Comparison of ENCODE assay signal across 21 mouse cellular contexts in genomic region chr1:97753216-97753615, GRCm38 (mm10). TPM values are rescaled to one million over a fixed set of nuclear protein-coding genes. Genes with fewer than 3 reads are reported as not detected.
A peak's percentile ranks its signal among the peaks of the same experiment; 100 is the strongest.
DNase-seq lines count a peak whose midpoint lies in the region; ATAC-seq lines count a peak whose summit lies in the region.
"Had no signal": no experiment of that assay in that cellular context is flagged by ENCODE, and none has a peak within 500 bp of the region (broad histone marks: within the 10 kb centered on the region; RNA-seq: fewer than 3 reads in every experiment).

No protein-coding gene starts in this region.

- no peak overlapping the region for H3K4me2 ChIP-seq in liver, embryonic 12.5 days
- H3K4me2 ChIP-seq in liver, embryonic 11.5 days, result no peak overlapping the region
- no peak overlapping the region for H3K4me2 ChIP-seq in midbrain, embryonic 11.5 days
- no peak overlapping the region for H3K4me2 ChIP-seq in midbrain, embryonic 13.5 days (replicated peaks)
- H3K4me2 ChIP-seq: embryonic facial prominence, embryonic 12.5 days; forebrain, embryonic 13.5 days; forebrain, embryonic 15.5 days had no signal

- DNase-seq in liver, embryonic 11.5 days (ENCODE audit: low spot score), result no peak
- DNase-seq in midbrain, embryonic 11.5 days (ENCODE audit: low spot score, missing footprints), result peak; percentile 2
- DNase-seq in brain, adult 2 months (ENCODE audit: low read depth, low spot score), result peak; percentile 30
- DNase-seq in cerebellum, adult 9-10 months, result no peak
- DNase-seq: adrenal gland, adult 8-10 months; adrenal gland, postnatal 14 days; adrenal gland, postnatal 36 days; cerebellum, adult 11 months; cerebellum, adult 18-20 months; cerebellum, adult 8-10 months; cerebellum, postnatal 10 days; cerebellum, postnatal 25 days; forebrain, postnatal 0 days had no signal

- ATAC-seq in liver, embryonic 12.5 days, result peak; percentile 58; the same call in 1 of the 2 replicates
- ATAC-seq in liver, embryonic 11.5 days (replicated peaks; ENCODE audit: low FRiP score), result no peak
- no peak for ATAC-seq in midbrain, embryonic 11.5 days (ENCODE audit: low FRiP score)
- ATAC-seq in midbrain, embryonic 13.5 days, result no peak
- ATAC-seq: activated CD4-positive, CD25-positive, alpha-beta regulatory T cell, adult 4 months; forebrain, embryonic 13.5 days; forebrain, embryonic 15.5 days; forebrain, postnatal 0 days; Patski had no signal

- H3K27ac ChIP-seq in liver, embryonic 12.5 days, result no peak overlapping the region
- no peak overlapping the region for H3K27ac ChIP-seq in liver, embryonic 11.5 days (ENCODE audit: low read depth, low read length)
- no peak overlapping the region for H3K27ac ChIP-seq in midbrain, embryonic 11.5 days (ENCODE audit: low read depth, low read length)
- H3K27ac ChIP-seq in midbrain, embryonic 13.5 days, result no peak overlapping the region
- H3K27ac ChIP-seq: embryonic facial prominence, embryonic 10.5 days; embryonic facial prominence, embryonic 12.5 days; forebrain, embryonic 13.5 days; forebrain, embryonic 15.5 days had no signal

- no peak overlapping the region for H3K4me3 ChIP-seq in liver, embryonic 12.5 days
- no peak overlapping the region for H3K4me3 ChIP-seq in liver, embryonic 11.5 days (ENCODE audit: low read depth, low read length)
- H3K4me3 ChIP-seq in midbrain, embryonic 11.5 days (ENCODE audit: low read depth, low read length), result no peak overlapping the region
- H3K4me3 ChIP-seq in midbrain, embryonic 13.5 days (replicated peaks), result no peak overlapping the region
- H3K4me3 ChIP-seq: embryonic facial prominence, embryonic 10.5 days; embryonic facial prominence, embryonic 12.5 days; forebrain, embryonic 13.5 days; forebrain, embryonic 15.5 days had no signal

- no peak overlapping the region for H3K9ac ChIP-seq in liver, embryonic 12.5 days
- no peak overlapping the region for H3K9ac ChIP-seq in liver, embryonic 11.5 days (ENCODE audit: low read depth, low read length)
- no peak overlapping the region for H3K9ac ChIP-seq in midbrain, embryonic 11.5 days (ENCODE audit: low read length)
- H3K9ac ChIP-seq in midbrain, embryonic 13.5 days (replicated peaks), result no peak overlapping the region
- H3K9ac ChIP-seq: embryonic facial prominence, embryonic 12.5 days; forebrain, embryonic 13.5 days; forebrain, embryonic 15.5 days; forebrain, postnatal 0 days had no signal

- H3K36me3 ChIP-seq in liver, embryonic 12.5 days, result peaks cover 46% of the 10 kb centered on the region
- H3K36me3 ChIP-seq in liver, embryonic 11.5 days (ENCODE audit: control insufficient read depth, insufficient read depth, low read length), result peaks cover 4% of the 10 kb centered on the region; the same call in 1 of the 2 replicates
- peaks cover 7% of the 10 kb centered on the region; the same call in 1 of the 2 replicates for H3K36me3 ChIP-seq in midbrain, embryonic 11.5 days (ENCODE audit: control insufficient read depth, insufficient read depth, low read length)
- peaks cover 49% of the 10 kb centered on the region for H3K36me3 ChIP-seq in midbrain, embryonic 13.5 days

- peaks cover 13% of the 10 kb centered on the region for H3K4me1 ChIP-seq in liver, embryonic 12.5 days
- H3K4me1 ChIP-seq in liver, embryonic 11.5 days (replicated peaks; ENCODE audit: control insufficient read depth, insufficient read depth, low read length), result no peaks in the 10 kb centered on the region
- H3K4me1 ChIP-seq in midbrain, embryonic 11.5 days (ENCODE audit: control insufficient read depth, insufficient read depth, low read length), result no peaks in the 10 kb centered on the region
- H3K4me1 ChIP-seq in midbrain, embryonic 13.5 days (replicated peaks), result no peaks in the 10 kb centered on the region
- H3K4me1 ChIP-seq: embryonic facial prominence, embryonic 10.5 days; embryonic facial prominence, embryonic 12.5 days; forebrain, embryonic 13.5 days; forebrain, embryonic 15.5 days had no signal

- H3K27me3 ChIP-seq in liver, embryonic 12.5 days (replicated peaks), result no peaks in the 10 kb centered on the region
- no peaks in the 10 kb centered on the region for H3K27me3 ChIP-seq in liver, embryonic 11.5 days (replicated peaks; ENCODE audit: control insufficient read depth, insufficient read depth, low read length)
- no peaks in the 10 kb centered on the region for H3K27me3 ChIP-seq in midbrain, embryonic 11.5 days (ENCODE audit: control insufficient read depth, insufficient read depth, low read length)
- H3K27me3 ChIP-seq in midbrain, embryonic 13.5 days, result no peaks in the 10 kb centered on the region
- H3K27me3 ChIP-seq: embryonic facial prominence, embryonic 12.5 days; forebrain, embryonic 13.5 days; forebrain, embryonic 15.5 days; Patski had no signal

- no peaks in the 10 kb centered on the region for H3K9me3 ChIP-seq in liver, embryonic 12.5 days (replicated peaks)
- no peaks in the 10 kb centered on the region for H3K9me3 ChIP-seq in liver, embryonic 11.5 days (ENCODE audit: control insufficient read depth, low read length)
- no peaks in the 10 kb centered on the region for H3K9me3 ChIP-seq in midbrain, embryonic 11.5 days (ENCODE audit: control insufficient read depth, low read length)
- H3K9me3 ChIP-seq in midbrain, embryonic 13.5 days, result no peaks in the 10 kb centered on the region
- H3K9me3 ChIP-seq: embryonic facial prominence, embryonic 10.5 days; embryonic facial prominence, embryonic 12.5 days; forebrain, embryonic 13.5 days; forebrain, embryonic 15.5 days had no signal

RNA-seq across cellular contexts. Expression of gene Gin1, which starts 16.8 kb away (rescaled TPM):
- 17.8 and 20.2 TPM in 2 replicates for polyA plus RNA-seq in liver, embryonic 12.5 days (2016; fragmentation: Nextera tagmentation; extraction: Ambion mirVana)
- polyA plus RNA-seq in liver, embryonic 11.5 days (2014; fragmentation: Nextera tagmentation; extraction: Ambion mirVana), result 19.6 and 21.7 TPM in 2 replicates
- polyA plus RNA-seq in midbrain, embryonic 11.5 days (2014; fragmentation: Nextera tagmentation; extraction: Ambion mirVana), result 14.2 and 16.2 TPM in 2 replicates
- 19.0 and 20.1 TPM in 2 replicates for polyA plus RNA-seq in midbrain, embryonic 13.5 days (2015; fragmentation: Nextera tagmentation; extraction: Ambion mirVana)

RNA-seq across cellular contexts. Expression of gene Ppip5k2, which starts 17.0 kb away (rescaled TPM):
- polyA plus RNA-seq in liver, embryonic 12.5 days (2016; fragmentation: Nextera tagmentation; extraction: Ambion mirVana), result 22.7 and 23.7 TPM in 2 replicates
- 36.5 and 39.5 TPM in 2 replicates for polyA plus RNA-seq in liver, embryonic 11.5 days (2014; fragmentation: Nextera tagmentation; extraction: Ambion mirVana)
- 43.6 and 50.5 TPM in 2 replicates for polyA plus RNA-seq in midbrain, embryonic 11.5 days (2014; fragmentation: Nextera tagmentation; extraction: Ambion mirVana)
- polyA plus RNA-seq in midbrain, embryonic 13.5 days (2015; fragmentation: Nextera tagmentation; extraction: Ambion mirVana), result 63.7 and 65.8 TPM in 2 replicates

Comparison
In these comparisons a context has a peak if more than half of its experiments do, and no peak if none do; other contexts are left out.
1. DNase-seq: peak in midbrain, embryonic 11.5 days (single experiment) and brain, adult 2 months (single experiment); none in liver, embryonic 11.5 days (single experiment) and cerebellum, adult 9-10 months (single experiment).